Mouse (Mus musculus) olfactory bulb, adult 2 months (tissue): ENCODE data around the gene Zfp1.

Experiments
- CTCF ChIP-seq: fragments of 200-500 bp; IDR thresholded peaks from 2 replicates; pipeline ENCODE4 v1.5.1; 2012; ENCODE audit warnings: low read depth, mild to moderate bottlenecking, low read length, moderate library complexity; ENCODE audit not compliant: insufficient read depth
- POLR2A ChIP-seq: fragments of 200-500 bp; IDR thresholded peaks from 2 replicates; pipeline ENCODE4 v1.6.1; 2012; ENCODE audit warnings: mild to moderate bottlenecking, low read depth, low read length, moderate library complexity; ENCODE audit not compliant: insufficient read depth

- no peak for TF ChIP-seq CTCF
- TF ChIP-seq POLR2A: no peak
Observed at GRCm38 (mm10) chr8:111680423-111681028, 37.3 kb downstream of the Zfp1 start.
